Mouse (Mus musculus) ES-Bruce4 (cell line): ENCODE data around the gene Clip1.

Source experiments
- CTCF ChIP-seq: IDR thresholded peaks from one replicate; pipeline ENCODE4 v1.8.1; 2011; ENCODE audit warnings: low read depth, low read length
- EP300 ChIP-seq: IDR thresholded peaks from 2 replicates; pipeline ENCODE4 v1.6.1; 2011; ENCODE audit warnings: low read depth, low read length; ENCODE audit not compliant: insufficient read depth
- POLR2A ChIP-seq: IDR thresholded peaks from one replicate; pipeline ENCODE4 v1.8.1; 2011; ENCODE audit warnings: low read length; ENCODE audit not compliant: insufficient read depth

DNA sequence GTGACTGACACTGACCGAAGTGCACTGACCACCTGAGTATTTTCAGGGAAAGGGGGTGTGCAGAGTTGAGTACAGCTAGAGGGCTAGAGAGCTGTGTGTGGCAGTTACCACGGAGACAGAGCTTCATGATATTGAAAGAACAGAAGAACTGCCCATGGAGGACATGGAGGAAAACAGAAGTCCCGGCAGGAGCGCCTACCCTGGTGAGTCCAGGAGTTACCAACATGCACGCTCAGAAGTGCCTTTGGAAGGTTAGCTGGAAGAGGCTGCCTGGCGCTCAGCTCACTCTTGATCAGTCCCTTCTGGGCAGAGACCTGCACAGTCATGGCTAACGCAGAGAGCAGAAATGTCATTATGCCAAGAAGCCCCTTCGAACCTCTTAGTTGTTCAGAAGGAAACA lies 154.4 kb downstream of the Clip1 start:
- TF ChIP-seq CTCF (no peak), EP300 (no peak), POLR2A (no peak)
